Mouse (Mus musculus): Measurements from ENCODE around the gene Rasgrp2. TPM values are rescaled to one million over a fixed set of nuclear protein-coding genes. Genes with fewer than 3 reads are reported as not detected.
A peak's percentile ranks its signal among the peaks of the same experiment; 100 is the strongest.

The Rasgrp2 gene
- polyA plus RNA-seq, 1 experiment from 2014 or later, result 38.5 TPM

- Histone ChIP-seq H3K9me3 (ENCODE audit: control insufficient read depth) (no peaks in the 10 kb centered on the region), H3K4me1 (replicated peaks; ENCODE audit: control insufficient read depth, insufficient read depth, low read length) (no peaks in the 10 kb centered on the region; the same call in 1 of the 2 replicates), H3K27ac (ENCODE audit: low read depth, low read length) (no peak overlapping the region), H3K27me3 (replicated peaks; ENCODE audit: control insufficient read depth, insufficient read depth, low read length) (0 out of 2 replicates have a peak, but pooled peaks cover 7% of the 10 kb centered on the region), H3K9ac (ENCODE audit: low read depth, low read length) (no peak overlapping the region), H3K36me3 (ENCODE audit: control insufficient read depth, insufficient read depth) (no peaks in the 10 kb centered on the region), H3K4me2 (replicated peaks; ENCODE audit: low read depth) (peak overlapping the region; percentile 59), H3K4me3 (ENCODE audit: low read depth, low read length) (peak overlapping the region; percentile 21; the same call in 1 of the 2 replicates)
- TF ChIP-seq CTCF (IDR thresholded peaks at IDR 0.05; ENCODE audit: low read depth), result no peak
- no peak for ATAC-seq
- WGBS, result 23% methylated on average over 5 of the region's 5 CpGs
Observed at GRCm38 (mm10) chr19:6448752-6449151, 49.6 kb downstream of the Rasgrp2 start.

- H3K4me3 ChIP-seq (ENCODE audit: low read depth, low read length), result no peak overlapping the region
- no peak for TF ChIP-seq CTCF (IDR thresholded peaks at IDR 0.05; ENCODE audit: low read depth)
- no peak for ATAC-seq
- no peaks in the 10 kb centered on the region for H3K36me3 ChIP-seq (ENCODE audit: control insufficient read depth, insufficient read depth)
- WGBS, result 68% methylated on average over 7 of the region's 7 CpGs
- H3K9ac ChIP-seq (ENCODE audit: low read depth, low read length), result no peak overlapping the region
- H3K27ac ChIP-seq (ENCODE audit: low read depth, low read length), result no peak overlapping the region
- no peak overlapping the region for H3K4me2 ChIP-seq (replicated peaks; ENCODE audit: low read depth)
- H3K27me3 ChIP-seq (replicated peaks; ENCODE audit: control insufficient read depth, insufficient read depth, low read length), result 0 out of 2 replicates have a peak, but pooled peaks cover 7% of the 10 kb centered on the region
- H3K4me1 ChIP-seq (replicated peaks; ENCODE audit: control insufficient read depth, insufficient read depth, low read length), result no peaks in the 10 kb centered on the region; the same call in 1 of the 2 replicates
- H3K9me3 ChIP-seq (ENCODE audit: control insufficient read depth), result no peaks in the 10 kb centered on the region
Observed at GRCm38 (mm10) chr19:6449841-6450240, 50.7 kb downstream of the Rasgrp2 start.

- H3K4me1 ChIP-seq (replicated peaks; ENCODE audit: control insufficient read depth, insufficient read depth, low read length), result no peaks in the 10 kb centered on the region; the same call in 1 of the 2 replicates
- H3K27me3 ChIP-seq (replicated peaks; ENCODE audit: control insufficient read depth, insufficient read depth, low read length), result no peaks in the 10 kb centered on the region
- no peak overlapping the region for H3K9ac ChIP-seq (ENCODE audit: low read depth, low read length)
- ATAC-seq, result peak; percentile 70
- no peak overlapping the region for H3K27ac ChIP-seq (ENCODE audit: low read depth, low read length)
- peak; percentile 93 for TF ChIP-seq CTCF (IDR thresholded peaks at IDR 0.05; ENCODE audit: low read depth)
- no peak overlapping the region for H3K4me3 ChIP-seq (ENCODE audit: low read depth, low read length)
- peak overlapping the region; percentile 27 for H3K4me2 ChIP-seq (replicated peaks; ENCODE audit: low read depth)
- H3K36me3 ChIP-seq (ENCODE audit: control insufficient read depth, insufficient read depth), result no peaks in the 10 kb centered on the region
- 30% methylated on average over 6 of the region's 6 CpGs for WGBS
- no peaks in the 10 kb centered on the region for H3K9me3 ChIP-seq (ENCODE audit: control insufficient read depth)
Observed at GRCm38 (mm10) chr19:6452030-6452494, 52.9 kb downstream of the Rasgrp2 start.

GRCm38 (mm10) chr19:6452672-6453310, 53.7 kb downstream of the Rasgrp2 start:
- no peak for ATAC-seq
- no peak for TF ChIP-seq CTCF (IDR thresholded peaks at IDR 0.05; ENCODE audit: low read depth)
- no peak overlapping the region for H3K9ac ChIP-seq (ENCODE audit: low read depth, low read length)
- H3K4me3 ChIP-seq (ENCODE audit: low read depth, low read length), result no peak overlapping the region
- H3K4me1 ChIP-seq (replicated peaks; ENCODE audit: control insufficient read depth, insufficient read depth, low read length), result no peaks in the 10 kb centered on the region; the same call in 1 of the 2 replicates
- no peak overlapping the region for H3K27ac ChIP-seq (ENCODE audit: low read depth, low read length)
- no peaks in the 10 kb centered on the region for H3K27me3 ChIP-seq (replicated peaks; ENCODE audit: control insufficient read depth, insufficient read depth, low read length)
- H3K4me2 ChIP-seq (replicated peaks; ENCODE audit: low read depth), result no peak overlapping the region
- no peaks in the 10 kb centered on the region for H3K9me3 ChIP-seq (ENCODE audit: control insufficient read depth)
- H3K36me3 ChIP-seq (ENCODE audit: control insufficient read depth, insufficient read depth), result no peaks in the 10 kb centered on the region
- 49% methylated on average over 9 of the region's 9 CpGs for WGBS

- H3K4me2 ChIP-seq (replicated peaks; ENCODE audit: low read depth), result no peak overlapping the region
- H3K9ac ChIP-seq (ENCODE audit: low read depth, low read length), result no peak overlapping the region
- H3K4me1 ChIP-seq (replicated peaks; ENCODE audit: control insufficient read depth, insufficient read depth, low read length), result no peaks in the 10 kb centered on the region
- H3K27me3 ChIP-seq (replicated peaks; ENCODE audit: control insufficient read depth, insufficient read depth, low read length), result no peaks in the 10 kb centered on the region
- ATAC-seq, result no peak
- no peaks in the 10 kb centered on the region for H3K36me3 ChIP-seq (ENCODE audit: control insufficient read depth, insufficient read depth)
- H3K9me3 ChIP-seq (ENCODE audit: control insufficient read depth), result no peaks in the 10 kb centered on the region
- no peak overlapping the region for H3K4me3 ChIP-seq (ENCODE audit: low read depth, low read length)
- no peak overlapping the region for H3K27ac ChIP-seq (ENCODE audit: low read depth, low read length)
- 81% methylated on average over 8 of the region's 8 CpGs for WGBS
- no peak for TF ChIP-seq CTCF (IDR thresholded peaks at IDR 0.05; ENCODE audit: low read depth)
Observed at GRCm38 (mm10) chr19:6453349-6453748, 54.2 kb downstream of the Rasgrp2 start.

GRCm38 (mm10) chr19:6454041-6454720, 55.0 kb downstream of the Rasgrp2 start:
- TF ChIP-seq CTCF (IDR thresholded peaks at IDR 0.05; ENCODE audit: low read depth), result no peak
- Histone ChIP-seq H3K9me3 (ENCODE audit: control insufficient read depth) (no peaks in the 10 kb centered on the region), H3K4me2 (replicated peaks; ENCODE audit: low read depth) (no peak overlapping the region), H3K4me3 (ENCODE audit: low read depth, low read length) (no peak overlapping the region), H3K27ac (ENCODE audit: low read depth, low read length) (no peak overlapping the region), H3K27me3 (replicated peaks; ENCODE audit: control insufficient read depth, insufficient read depth, low read length) (no peaks in the 10 kb centered on the region), H3K36me3 (ENCODE audit: control insufficient read depth, insufficient read depth) (no peaks in the 10 kb centered on the region), H3K4me1 (replicated peaks; ENCODE audit: control insufficient read depth, insufficient read depth, low read length) (no peaks in the 10 kb centered on the region), H3K9ac (ENCODE audit: low read depth, low read length) (no peak overlapping the region)
- WGBS, result 80% methylated on average over 10 of the region's 10 CpGs
- ATAC-seq, result no peak
